Mouse (Mus musculus) layer of hippocampus, postnatal 14 days (tissue): ENCODE measurements around the gene Arhgef17. TPM values are rescaled to one million over a fixed set of nuclear protein-coding genes. Genes with fewer than 3 reads are reported as not detected.

Source experiments
- microRNA-seq, 2 experiments: library from miRNA; unstranded; fragments of <30 nt; microRNA quantifications; one replicate each; pipeline ENCODE4 v1.2.0; 2021
- total RNA-seq, 2 experiments: library from RNA; stranded (reverse); gene quantifications; 2 replicates each; pipeline ENCODE4 v1.2.3; 2021

Arhgef17 gene
- total RNA-seq, 2 experiments from 2014 or later, result 113 to 117 TPM

Small RNA genes lying within 50 kb of the gene (microRNA-seq; reads per million reads assigned to microRNA genes)
- 558 to 606 reads per million in 2 experiments for gene Mir3102

Other genes with a start within 250 kb of the Arhgef17 start
- gene Fam168a, start 225.5 kb downstream of the Arhgef17 start, total RNA-seq, result 100 to 1,000 TPM; 271 to 273 TPM
- 10 to 100 TPM; 10.5 to 14.3 TPM for gene Relt, start 68.7 kb downstream of the Arhgef17 start, total RNA-seq
- 1 to 10 TPM; 3.0 to 6.0 TPM for gene P2ry6, start 42.5 kb upstream of the Arhgef17 start, total RNA-seq
- 1 to 10 TPM; 1.4 to 2.2 TPM for gene P2ry2, start 80.8 kb upstream of the Arhgef17 start, total RNA-seq
- 10 to 100 TPM; 50.1 to 56.6 TPM for gene Fchsd2, start 160.8 kb upstream of the Arhgef17 start, total RNA-seq